8 mouse cellular contexts compared by ENCODE assay signal in the genomic region with DNA sequence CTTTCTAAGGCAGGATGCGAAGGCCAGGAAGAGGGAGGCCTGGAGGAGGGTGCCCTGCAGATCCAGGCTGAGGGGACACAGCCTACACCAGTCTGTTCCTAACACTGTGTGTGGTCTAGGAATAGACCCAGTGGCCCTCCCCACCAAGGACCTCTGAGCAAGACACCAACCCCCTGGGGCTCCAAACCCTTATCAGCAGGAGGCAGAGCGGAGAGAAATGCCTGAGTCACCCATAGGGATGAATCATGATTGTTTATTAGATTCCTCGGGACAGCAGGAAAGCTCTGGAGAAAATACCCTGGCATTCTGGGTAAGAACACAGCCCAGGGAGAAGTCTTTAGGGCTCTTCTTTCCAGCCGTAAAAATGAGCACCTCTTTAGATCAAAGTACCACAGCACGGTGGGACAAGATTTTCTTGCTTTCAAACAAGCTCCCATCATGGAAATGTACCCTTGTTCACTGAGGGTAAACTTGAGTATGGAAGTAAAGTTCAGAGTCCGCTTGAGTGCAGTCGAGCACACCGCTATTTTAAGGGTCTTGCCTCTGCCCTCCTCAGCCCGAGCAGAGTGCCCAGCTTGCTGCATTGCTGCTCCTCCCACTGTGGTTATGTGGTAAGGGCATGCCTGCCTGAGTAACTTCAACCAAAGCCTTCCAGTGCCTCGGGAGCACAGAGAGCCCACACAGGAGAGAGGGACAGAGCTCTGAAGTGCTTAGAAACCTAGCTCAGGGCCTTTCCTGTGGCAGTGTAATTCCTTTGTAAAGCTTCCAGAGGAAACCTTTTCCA. TPM values are rescaled to one million over a fixed set of nuclear protein-coding genes. Genes with fewer than 3 reads are reported as not detected.
DNase-seq lines count a peak whose midpoint lies in the region; ATAC-seq and TF ChIP-seq lines count a peak whose summit lies in the region.

No protein-coding gene starts in this region.

- H3K9ac ChIP-seq in heart, embryonic 13.5 days = peak overlapping the region; percentile 58
- no peak overlapping the region for H3K9ac ChIP-seq in stomach, postnatal 0 days (ENCODE audit: low read length)
- H3K9ac ChIP-seq in hindbrain, embryonic 13.5 days = no peak overlapping the region

- peak; percentile 17 for DNase-seq in lung, adult 2 months
- no peak for DNase-seq in lung, postnatal 14 days
- peak; percentile 10 for DNase-seq in liver
- DNase-seq in stomach, postnatal 0 days (ENCODE audit: low spot score) = no peak
- DNase-seq in embryo, embryonic 10 days (ENCODE audit: low spot score) = no peak

- no peak for TF ChIP-seq POLR2A in lung, adult 2 months (IDR thresholded peaks at IDR 0.05; ENCODE audit: borderline replicate concordance, extremely low read depth, low read depth, low read length)

- no peak for TF ChIP-seq CTCF in lung, adult 2 months (IDR thresholded peaks at IDR 0.05; ENCODE audit: insufficient read depth, low read length)
- 0 out of 2 replicates have a peak, but pooled peaks have one; percentile 4 for TF ChIP-seq CTCF in stomach, postnatal 0 days (IDR thresholded peaks at IDR 0.05; ENCODE audit: low read depth)

- H3K9me3 ChIP-seq in heart, embryonic 13.5 days = no peaks in the 10 kb centered on the region
- no peaks in the 10 kb centered on the region for H3K9me3 ChIP-seq in stomach, postnatal 0 days (ENCODE audit: control insufficient read depth, low read length)
- no peaks in the 10 kb centered on the region for H3K9me3 ChIP-seq in hindbrain, embryonic 13.5 days

- H3K36me3 ChIP-seq in heart, embryonic 13.5 days = peaks cover 5% of the 10 kb centered on the region; the same call in 1 of the 2 replicates
- H3K36me3 ChIP-seq in stomach, postnatal 0 days (ENCODE audit: control insufficient read depth, insufficient read depth, low read length) = no peaks in the 10 kb centered on the region
- no peaks in the 10 kb centered on the region for H3K36me3 ChIP-seq in hindbrain, embryonic 13.5 days

- 23% methylated on average over 10 of the region's 10 CpGs for WGBS in lung, adult 2 months
- WGBS in heart, embryonic 13.5 days = 11% methylated on average over 10 of the region's 10 CpGs
- WGBS in stomach, postnatal 0 days = 30% methylated on average over 10 of the region's 10 CpGs
- 51% methylated on average over 10 of the region's 10 CpGs for WGBS in hindbrain, embryonic 13.5 days

- peak overlapping the region; percentile 61 for H3K27ac ChIP-seq in heart, embryonic 13.5 days (replicated peaks)
- peak overlapping the region; percentile 49; the same call in 1 of the 2 replicates for H3K27ac ChIP-seq in stomach, postnatal 0 days (replicated peaks)
- H3K27ac ChIP-seq in hindbrain, embryonic 13.5 days = no peak overlapping the region

- no peak for TF ChIP-seq EP300 in stomach, postnatal 0 days (optimal IDR thresholded peaks at IDR 0.05)

- H3K4me3 ChIP-seq in lung, adult 2 months (replicated peaks; ENCODE audit: extremely low read depth, low read depth, low read length) = no peak overlapping the region
- no peak overlapping the region for H3K4me3 ChIP-seq in heart, embryonic 13.5 days
- no peak overlapping the region for H3K4me3 ChIP-seq in stomach, postnatal 0 days (ENCODE audit: low read depth, low read length)
- H3K4me3 ChIP-seq in hindbrain, embryonic 13.5 days = no peak overlapping the region

- peaks cover 49% of the 10 kb centered on the region for H3K4me1 ChIP-seq in lung, adult 2 months (ENCODE audit: control insufficient read depth, insufficient read depth, low read length)
- H3K4me1 ChIP-seq in heart, embryonic 13.5 days = peaks cover 95% of the 10 kb centered on the region
- H3K4me1 ChIP-seq in stomach, postnatal 0 days (replicated peaks; ENCODE audit: control insufficient read depth, insufficient read depth) = peaks cover 3% of the 10 kb centered on the region; the same call in 1 of the 2 replicates
- peaks cover 6% of the 10 kb centered on the region; the same call in 1 of the 2 replicates for H3K4me1 ChIP-seq in hindbrain, embryonic 13.5 days (replicated peaks)

- H3K4me2 ChIP-seq in heart, embryonic 13.5 days = peak overlapping the region; percentile 6
- H3K4me2 ChIP-seq in stomach, postnatal 0 days (replicated peaks; ENCODE audit: low read depth) = no peak overlapping the region
- H3K4me2 ChIP-seq in hindbrain, embryonic 13.5 days = no peak overlapping the region

- no peaks in the 10 kb centered on the region for H3K27me3 ChIP-seq in heart, embryonic 13.5 days (replicated peaks)
- H3K27me3 ChIP-seq in stomach, postnatal 0 days (ENCODE audit: control insufficient read depth, insufficient read depth, low read length) = no peaks in the 10 kb centered on the region
- no peaks in the 10 kb centered on the region; the same call in 1 of the 2 replicates for H3K27me3 ChIP-seq in hindbrain, embryonic 13.5 days

- ATAC-seq in heart, embryonic 13.5 days (ENCODE audit: extremely low read depth, insufficient number of reproducible peaks, low FRiP score, low TSS enrichment) = no peak
- ATAC-seq in stomach, postnatal 0 days (ENCODE audit: low FRiP score, low TSS enrichment) = peak; percentile 42; the same call in 1 of the 2 replicates
- ATAC-seq in erythroblast, adult 5-6 weeks (replicated peaks; ENCODE audit: low FRiP score, poor library complexity, severe bottlenecking) = no peak
- ATAC-seq in hindbrain, embryonic 13.5 days (ENCODE audit: low FRiP score) = no peak

RNA-seq across cellular contexts. Expression of a gene that starts 52.6 kb away (rescaled TPM):
- 219 and 237 TPM in 2 replicates for polyA plus RNA-seq in lung, adult 2 months (2012; rRNA removed)
- 66.9 and 71.5 TPM in 2 replicates for polyA plus RNA-seq in heart, embryonic 13.5 days (2015; fragmentation: Nextera tagmentation; extraction: Ambion mirVana)
- polyA plus RNA-seq in stomach, postnatal 0 days (2015; fragmentation: Nextera tagmentation; extraction: Ambion mirVana) = 43.4 and 47.2 TPM in 2 replicates
- not detected in 2 replicates for total RNA-seq in erythroblast, adult 5-6 weeks (2015; ENCODE audit: low replicate concordance)
- 0.42 TPM in 1 of 2 replicates, not detected in the other for total RNA-seq in erythroblast, adult 5-6 weeks (2017; ENCODE audit: low replicate concordance)
- polyA plus RNA-seq in hindbrain, embryonic 13.5 days (2015; fragmentation: Nextera tagmentation; extraction: Ambion mirVana) = 41.6 and 42.4 TPM in 2 replicates

RNA-seq across cellular contexts. Expression of a gene that starts 52.6 kb away (rescaled TPM):
- polyA plus RNA-seq in lung, adult 2 months (2012; rRNA removed) = 556 and 580 TPM in 2 replicates
- polyA plus RNA-seq in heart, embryonic 13.5 days (2015; fragmentation: Nextera tagmentation; extraction: Ambion mirVana) = 164 TPM in 2 replicates
- 96.3 and 99.0 TPM in 2 replicates for polyA plus RNA-seq in stomach, postnatal 0 days (2015; fragmentation: Nextera tagmentation; extraction: Ambion mirVana)
- total RNA-seq in erythroblast, adult 5-6 weeks (2015; ENCODE audit: low replicate concordance) = 0.38 TPM in 1 of 2 replicates, not detected in the other
- 0.34 and 0.42 TPM in 2 replicates for total RNA-seq in erythroblast, adult 5-6 weeks (2017; ENCODE audit: low replicate concordance)
- polyA plus RNA-seq in hindbrain, embryonic 13.5 days (2015; fragmentation: Nextera tagmentation; extraction: Ambion mirVana) = 93.3 and 94.0 TPM in 2 replicates

Comparison
In these comparisons a context has a peak if more than half of its experiments do, and no peak if none do; other contexts are left out.
1. DNase-seq: peak in lung, adult 2 months (single experiment) and liver (single experiment); none in lung, postnatal 14 days (single experiment), stomach, postnatal 0 days (single experiment) and embryo, embryonic 10 days (single experiment).